Mouse (Mus musculus) cerebellum, adult 8-10 months (tissue): Measurements from ENCODE around the gene Ffar2.

ENCODE experiments used
- DNase-seq: peaks from one replicate; pipeline ENCODE4 v3.0.0; 2022

Gene Ffar2

GRCm38 (mm10) chr7:30820854-30821445 is 2.6 kb downstream of the Ffar2 start:
- DNase-seq, result no peak

- no peak for DNase-seq
Measured at GRCm38 (mm10) chr7:30820131-30820530, 3.4 kb downstream of the Ffar2 start.

- DNase-seq, result no peak
Measured at GRCm38 (mm10) chr7:30812291-30812807, 11.2 kb downstream of the Ffar2 start.

GRCm38 (mm10) chr7:30811757-30812290 is 11.8 kb downstream of the Ffar2 start:
- no peak for DNase-seq

GRCm38 (mm10) chr7:30810319-30810718 is 13.3 kb downstream of the Ffar2 start:
- no peak for DNase-seq

- no peak for DNase-seq
Measured at GRCm38 (mm10) chr7:30805924-30806323, 17.7 kb downstream of the Ffar2 start.

- DNase-seq, result no peak
Measured at GRCm38 (mm10) chr7:30804026-30804715, 19.4 kb downstream of the Ffar2 start.

- DNase-seq, result no peak
Measured at GRCm38 (mm10) chr7:30803256-30803655, 20.3 kb downstream of the Ffar2 start.

- DNase-seq, result no peak
Measured at GRCm38 (mm10) chr7:30800653-30801052, 22.9 kb downstream of the Ffar2 start.

- no peak for DNase-seq
Measured at GRCm38 (mm10) chr7:30796790-30797189, 26.8 kb downstream of the Ffar2 start.

GRCm38 (mm10) chr7:30794921-30795320 is 28.7 kb downstream of the Ffar2 start:
- no peak for DNase-seq

GRCm38 (mm10) chr7:30791921-30792320 is 31.7 kb downstream of the Ffar2 start:
- DNase-seq, result no peak

GRCm38 (mm10) chr7:30790141-30790540 is 33.4 kb downstream of the Ffar2 start:
- DNase-seq, result no peak

- DNase-seq, result no peak
Measured at GRCm38 (mm10) chr7:30787377-30788022, 36.1 kb downstream of the Ffar2 start, which contains the start of gene Krtdap. TSS of gene Krtdap (plus strand) at chr7:30787896.

GRCm38 (mm10) chr7:30785721-30786546 is 37.6 kb downstream of the Ffar2 start:
- DNase-seq, result no peak

- DNase-seq, result no peak
Measured at GRCm38 (mm10) chr7:30785154-30785553, 38.4 kb downstream of the Ffar2 start.

- no peak for DNase-seq
Measured at GRCm38 (mm10) chr7:30782658-30783057, 40.9 kb downstream of the Ffar2 start.

- no peak for DNase-seq
Measured at GRCm38 (mm10) chr7:30781792-30782191, 41.8 kb downstream of the Ffar2 start.

GRCm38 (mm10) chr7:30777911-30778310 is 45.7 kb downstream of the Ffar2 start:
- no peak for DNase-seq

- DNase-seq, result no peak
Measured at GRCm38 (mm10) chr7:30777081-30777579, 46.4 kb downstream of the Ffar2 start.

- no peak for DNase-seq
Measured at GRCm38 (mm10) chr7:30776104-30776503, 47.5 kb downstream of the Ffar2 start.

- DNase-seq, result no peak
Measured at GRCm38 (mm10) chr7:30769236-30769635, 54.3 kb downstream of the Ffar2 start.
